Mouse (Mus musculus): ENCODE results near the gene Pakap. TPM values are rescaled to one million over a fixed set of nuclear protein-coding genes. Genes with fewer than 3 reads are reported as not detected.
A peak's percentile ranks its signal among the peaks of the same experiment; 100 is the strongest.

Gene Pakap
- polyA plus RNA-seq, 1 experiment = 0.78 TPM

GRCm38 (mm10) chr4:57879137-57879536 is 311.2 kb downstream of the Pakap start:
- Histone ChIP-seq H3K36me3 (ENCODE audit: control insufficient read depth, insufficient read depth, low read length) (no peaks in the 10 kb centered on the region), H3K27ac (ENCODE audit: insufficient read depth, low read depth, low read length) (no peak overlapping the region), H3K27me3 (replicated peaks; ENCODE audit: control insufficient read depth, insufficient read depth, low read length) (no peaks in the 10 kb centered on the region), H3K4me3 (ENCODE audit: insufficient read depth, low read depth, low read length) (no peak overlapping the region), H3K4me1 (ENCODE audit: control insufficient read depth, insufficient read depth, low read length) (peaks cover 13% of the 10 kb centered on the region)
- DNase-seq = no peak
- TF ChIP-seq POLR2A (IDR thresholded peaks at IDR 0.05; ENCODE audit: low read depth, low read length) = no peak
- no peak for TF ChIP-seq CTCF (conservative IDR thresholded peaks at IDR 0.05; ENCODE audit: insufficient read depth, insufficient read length, low read depth, low read length)
- 88% methylated on average over 5 of the region's 5 CpGs for WGBS

GRCm38 (mm10) chr4:57879804-57880357 is 311.9 kb downstream of the Pakap start:
- peak; percentile 88 for DNase-seq
- Histone ChIP-seq H3K27ac (ENCODE audit: insufficient read depth, low read depth, low read length) (no peak overlapping the region), H3K4me3 (ENCODE audit: insufficient read depth, low read depth, low read length) (no peak overlapping the region), H3K36me3 (ENCODE audit: control insufficient read depth, insufficient read depth, low read length) (no peaks in the 10 kb centered on the region), H3K4me1 (ENCODE audit: control insufficient read depth, insufficient read depth, low read length) (peaks cover 13% of the 10 kb centered on the region), H3K27me3 (replicated peaks; ENCODE audit: control insufficient read depth, insufficient read depth, low read length) (no peaks in the 10 kb centered on the region)
- TF ChIP-seq POLR2A (IDR thresholded peaks at IDR 0.05; ENCODE audit: low read depth, low read length) (no peak), CTCF (conservative IDR thresholded peaks at IDR 0.05; ENCODE audit: insufficient read depth, insufficient read length, low read depth, low read length) (peak; percentile 90)
- WGBS = 10% methylated on average over 6 of the region's 6 CpGs

GRCm38 (mm10) chr4:57883520-57884421 is 315.8 kb downstream of the Pakap start:
- peak; percentile 67 for DNase-seq
- H3K27me3 ChIP-seq (replicated peaks; ENCODE audit: control insufficient read depth, insufficient read depth, low read length) = no peaks in the 10 kb centered on the region
- no peaks in the 10 kb centered on the region for H3K36me3 ChIP-seq (ENCODE audit: control insufficient read depth, insufficient read depth, low read length)
- no peak overlapping the region for H3K4me3 ChIP-seq (ENCODE audit: insufficient read depth, low read depth, low read length)
- peaks cover 24% of the 10 kb centered on the region for H3K4me1 ChIP-seq (ENCODE audit: control insufficient read depth, insufficient read depth, low read length)
- H3K27ac ChIP-seq (ENCODE audit: insufficient read depth, low read depth, low read length) = 0 out of 2 replicates have a peak overlapping the region, but pooled peaks have one; percentile 0
- TF ChIP-seq POLR2A (IDR thresholded peaks at IDR 0.05; ENCODE audit: low read depth, low read length) (no peak), CTCF (conservative IDR thresholded peaks at IDR 0.05; ENCODE audit: insufficient read depth, insufficient read length, low read depth, low read length) (no peak)
- WGBS = 42% methylated on average over 7 of the region's 7 CpGs

- 60% methylated on average over 3 of the region's 3 CpGs for WGBS
Measured at GRCm38 (mm10) chr4:57884511-57884910, 316.5 kb downstream of the Pakap start.

GRCm38 (mm10) chr4:57885186-57885585 is 317.2 kb downstream of the Pakap start:
- Histone ChIP-seq H3K27me3 (replicated peaks; ENCODE audit: control insufficient read depth, insufficient read depth, low read length) (no peaks in the 10 kb centered on the region), H3K4me3 (ENCODE audit: insufficient read depth, low read depth, low read length) (no peak overlapping the region), H3K36me3 (ENCODE audit: control insufficient read depth, insufficient read depth, low read length) (no peaks in the 10 kb centered on the region), H3K27ac (ENCODE audit: insufficient read depth, low read depth, low read length) (no peak overlapping the region), H3K4me1 (ENCODE audit: control insufficient read depth, insufficient read depth, low read length) (peaks cover 28% of the 10 kb centered on the region)
- DNase-seq = no peak
- TF ChIP-seq POLR2A (IDR thresholded peaks at IDR 0.05; ENCODE audit: low read depth, low read length) (no peak), CTCF (conservative IDR thresholded peaks at IDR 0.05; ENCODE audit: insufficient read depth, insufficient read length, low read depth, low read length) (no peak)
- 63% methylated on average over 2 of the region's 2 CpGs for WGBS

More at GRCm38 (mm10) chr4:57884511-57884910, 316.5 kb downstream of the Pakap start:
- TF ChIP-seq POLR2A (IDR thresholded peaks at IDR 0.05; ENCODE audit: low read depth, low read length) (no peak), CTCF (conservative IDR thresholded peaks at IDR 0.05; ENCODE audit: insufficient read depth, insufficient read length, low read depth, low read length) (no peak)
- Histone ChIP-seq H3K4me3 (ENCODE audit: insufficient read depth, low read depth, low read length) (no peak overlapping the region), H3K36me3 (ENCODE audit: control insufficient read depth, insufficient read depth, low read length) (no peaks in the 10 kb centered on the region), H3K4me1 (ENCODE audit: control insufficient read depth, insufficient read depth, low read length) (peaks cover 28% of the 10 kb centered on the region), H3K27me3 (replicated peaks; ENCODE audit: control insufficient read depth, insufficient read depth, low read length) (no peaks in the 10 kb centered on the region), H3K27ac (ENCODE audit: insufficient read depth, low read depth, low read length) (no peak overlapping the region)
- DNase-seq = no peak

GRCm38 (mm10) chr4:57886066-57886887 is 318.3 kb downstream of the Pakap start:
- H3K36me3 ChIP-seq (ENCODE audit: control insufficient read depth, insufficient read depth, low read length) = no peaks in the 10 kb centered on the region
- H3K4me1 ChIP-seq (ENCODE audit: control insufficient read depth, insufficient read depth, low read length) = peaks cover 29% of the 10 kb centered on the region
- H3K27me3 ChIP-seq (replicated peaks; ENCODE audit: control insufficient read depth, insufficient read depth, low read length) = no peaks in the 10 kb centered on the region
- WGBS = 45% methylated on average over 11 of the region's 11 CpGs
- H3K4me3 ChIP-seq (ENCODE audit: insufficient read depth, low read depth, low read length) = no peak overlapping the region
- peak overlapping the region; percentile 28; the same call in 1 of the 2 replicates for H3K27ac ChIP-seq (ENCODE audit: insufficient read depth, low read depth, low read length)
- TF ChIP-seq POLR2A (IDR thresholded peaks at IDR 0.05; ENCODE audit: low read depth, low read length) (no peak), CTCF (conservative IDR thresholded peaks at IDR 0.05; ENCODE audit: insufficient read depth, insufficient read length, low read depth, low read length) (no peak)
- peak; percentile 66 for DNase-seq
